Mouse (Mus musculus) erythroblast, embryonic 14.5 days (primary cell): ENCODE measurements around the gene Ccdc149.

Experiments
- GATA1 ChIP-seq: IDR thresholded peaks from 2 replicates; pipeline ENCODE4 v1.6.1; 2012; ENCODE audit warnings: low read length, inconsistent platforms, mixed read lengths
- TAL1 ChIP-seq: IDR thresholded peaks from 3 replicates; pipeline ENCODE4 v1.6.1; 2012; ENCODE audit warnings: low read length, inconsistent platforms, mixed read lengths

GRCm38 (mm10) chr5:52495671-52496070 is 24.4 kb upstream of the Ccdc149 start:
- TF ChIP-seq GATA1: no peak
- no peak for TF ChIP-seq TAL1
